Mouse (Mus musculus) limb, embryonic 14.5 days (tissue): ENCODE data around the gene Tsc22d1. TPM values are rescaled to one million over a fixed set of nuclear protein-coding genes. Genes with fewer than 3 reads are reported as not detected.

Experiments used
- ATAC-seq: fragments of 200-750 bp; cut with Nextera tagmentation; 2 replicates; pipeline ENCODE4 v1.8.0; 2017; ENCODE audit warnings: low read depth, moderate number of reproducible peaks, moderate TSS enrichment; ENCODE audit not compliant: low FRiP score
- DNase-seq: peaks from one replicate; pipeline ENCODE4 v3.0.0-alpha.2; 2015; ENCODE audit warnings: low spot score
- H3K27ac ChIP-seq: fragments of 300-500 bp; sonication (generic); replicated peaks from 2 replicates; pipeline ENCODE4 v1.5.1; 2014; ENCODE audit warnings: low read depth, mild to moderate bottlenecking, low read length, moderate library complexity, mixed read lengths
- H3K27me3 ChIP-seq: fragments of 300-500 bp; sonication (generic); 2 replicates; pipeline ENCODE4 v1.6.1; 2014; ENCODE audit warnings: low read length, mixed read lengths; ENCODE audit not compliant: control insufficient read depth, insufficient read depth
- H3K36me3 ChIP-seq: fragments of 300-500 bp; sonication (generic); 2 replicates; pipeline ENCODE4 v1.6.1; 2014; ENCODE audit warnings: mild to moderate bottlenecking, low read length, moderate library complexity, mixed read lengths; ENCODE audit not compliant: control insufficient read depth, insufficient read depth
- H3K4me1 ChIP-seq: fragments of 300-500 bp; sonication (generic); 2 replicates; pipeline ENCODE4 v1.6.1; 2014; ENCODE audit warnings: antibody characterized with exemption, low read length, mixed read lengths; ENCODE audit not compliant: control insufficient read depth, insufficient read depth
- H3K4me2 ChIP-seq: fragments of 300-500 bp; sonication (generic); replicated peaks from 2 replicates; pipeline ENCODE4 v1.6.1; 2014; ENCODE audit warnings: low read depth, mild to moderate bottlenecking, low read length, moderate library complexity; ENCODE audit not compliant: severe bottlenecking
- H3K4me3 ChIP-seq: fragments of 300-500 bp; sonication (generic); replicated peaks from 2 replicates; pipeline ENCODE4 v1.5.1; 2014; ENCODE audit warnings: low read length
- H3K9ac ChIP-seq: fragments of 300-500 bp; sonication (generic); 2 replicates; pipeline ENCODE4 v1.6.1; 2014; ENCODE audit warnings: mild to moderate bottlenecking, low read depth, low read length, moderate library complexity; ENCODE audit not compliant: severe bottlenecking
- H3K9me3 ChIP-seq: fragments of 300-500 bp; sonication (generic); 2 replicates; pipeline ENCODE4 v1.6.1; 2016; ENCODE audit warnings: low read length; ENCODE audit not compliant: control insufficient read depth
- POLR2A ChIP-seq: fragments of 200-500 bp; IDR thresholded peaks from 2 replicates; pipeline ENCODE4 v1.8.0; 2012; ENCODE audit warnings: inconsistent platforms, mild to moderate bottlenecking, moderate library complexity, borderline replicate concordance; ENCODE audit not compliant: insufficient read depth, insufficient read length; ENCODE audit errors: extremely low read depth
- WGBS: fragments of 180-500 bp; shearing (Covaris S2); extraction: QIAGEN DNeasy Blood & Tissue Kit; methylation state at CpG from one replicate; pipeline ENCODE4 v1.1.7; 2014; 5-methylcytosine and 5-hydroxymethylcytosine counted together
- polyA plus RNA-seq, 2 experiments: library from polyadenylated mRNA; depleted of rRNA in 1 of 2; stranded (reverse) in 1 of 2; unstranded in 1 of 2; fragments of >200 nt; fragmentation: Nextera tagmentation in 1 of 2; extraction: Ambion mirVana in 1 of 2; gene quantifications; 2 replicates each; pipeline versions ENCODE4 v1.2.1 to v1.2.3; 2012 to 2014

Tsc22d1 gene
- polyA plus RNA-seq, 2 experiments: 506 to 686 TPM

GRCm38 (mm10) chr14:76541341-76541740, 126.6 kb downstream of the Tsc22d1 start:
- no peak for TF ChIP-seq POLR2A
- no peak for ATAC-seq
- H3K4me2 ChIP-seq: no peak overlapping the region
- H3K27me3 ChIP-seq: no peaks in the 10 kb centered on the region
- no peaks in the 10 kb centered on the region for H3K36me3 ChIP-seq
- no peaks in the 10 kb centered on the region for H3K4me1 ChIP-seq
- no peak overlapping the region for H3K9ac ChIP-seq
- no peak for DNase-seq
- WGBS: 75% methylated on average over 2 of the region's 2 CpGs
- H3K27ac ChIP-seq: no peak overlapping the region
- H3K4me3 ChIP-seq: no peak overlapping the region
- no peaks in the 10 kb centered on the region for H3K9me3 ChIP-seq

GRCm38 (mm10) chr14:76544136-76544535, 129.4 kb downstream of the Tsc22d1 start:
- Histone ChIP-seq H3K4me3 (no peak overlapping the region), H3K9ac (no peak overlapping the region), H3K4me1 (no peaks in the 10 kb centered on the region), H3K4me2 (no peak overlapping the region), H3K9me3 (no peaks in the 10 kb centered on the region), H3K36me3 (no peaks in the 10 kb centered on the region), H3K27ac (no peak overlapping the region), H3K27me3 (no peaks in the 10 kb centered on the region)
- DNase-seq: no peak
- TF ChIP-seq POLR2A: no peak
- 81% methylated on average over 6 of the region's 6 CpGs for WGBS
- ATAC-seq: no peak

DNA sequence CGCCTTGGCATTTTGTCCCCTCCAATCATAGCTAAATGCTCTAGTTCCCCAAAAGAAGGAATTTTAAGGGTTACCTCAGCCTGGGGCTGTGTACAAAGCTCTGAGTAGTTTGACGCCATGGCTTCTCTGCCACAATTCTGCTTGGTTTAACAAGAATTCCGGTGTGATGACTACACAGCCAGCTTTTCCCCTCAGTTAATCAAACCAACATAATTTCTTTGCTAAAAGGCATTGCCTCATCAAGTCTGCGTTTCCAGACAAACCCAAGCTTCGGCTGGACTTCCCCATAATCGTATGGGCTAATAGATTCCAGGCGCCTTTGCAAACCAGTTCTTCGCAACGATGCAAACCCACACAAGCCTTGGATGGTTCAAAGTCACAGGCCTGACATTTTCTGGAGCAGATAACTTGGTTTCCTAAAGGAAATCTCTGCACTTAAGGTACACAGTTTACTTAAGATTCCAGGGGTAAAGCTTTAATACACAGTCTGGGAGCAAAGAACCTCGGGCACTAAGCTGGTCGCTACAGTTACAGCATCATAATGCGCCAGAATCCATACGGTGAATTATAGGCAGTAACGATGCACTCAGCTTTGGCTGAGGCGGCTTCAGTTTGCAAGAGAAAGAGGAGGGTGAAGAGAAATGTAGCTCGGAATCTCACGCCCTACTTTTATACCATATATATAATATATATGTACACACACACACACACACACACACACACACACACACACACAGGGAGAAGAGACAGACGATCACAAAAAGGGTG, 140.7 kb downstream of the Tsc22d1 start:
- peak overlapping the region; percentile 91 for H3K4me2 ChIP-seq
- peak overlapping the region; percentile 66 for H3K4me3 ChIP-seq
- H3K9ac ChIP-seq: peak overlapping the region; percentile 81
- H3K36me3 ChIP-seq: no peaks in the 10 kb centered on the region
- whole genome bisulfite sequencing: 22% methylated on average over 18 of the region's 18 CpGs
- H3K4me1 ChIP-seq: peaks cover 27% of the 10 kb centered on the region
- H3K9me3 ChIP-seq: no peaks in the 10 kb centered on the region
- H3K27ac ChIP-seq: peak overlapping the region; percentile 91
- TF ChIP-seq POLR2A: 0 out of 2 replicates have a peak, but pooled peaks have one; percentile 24
- ATAC-seq: peak; percentile 64
- DNase-seq: peak; percentile 75
- H3K27me3 ChIP-seq: no peaks in the 10 kb centered on the region

DNA sequence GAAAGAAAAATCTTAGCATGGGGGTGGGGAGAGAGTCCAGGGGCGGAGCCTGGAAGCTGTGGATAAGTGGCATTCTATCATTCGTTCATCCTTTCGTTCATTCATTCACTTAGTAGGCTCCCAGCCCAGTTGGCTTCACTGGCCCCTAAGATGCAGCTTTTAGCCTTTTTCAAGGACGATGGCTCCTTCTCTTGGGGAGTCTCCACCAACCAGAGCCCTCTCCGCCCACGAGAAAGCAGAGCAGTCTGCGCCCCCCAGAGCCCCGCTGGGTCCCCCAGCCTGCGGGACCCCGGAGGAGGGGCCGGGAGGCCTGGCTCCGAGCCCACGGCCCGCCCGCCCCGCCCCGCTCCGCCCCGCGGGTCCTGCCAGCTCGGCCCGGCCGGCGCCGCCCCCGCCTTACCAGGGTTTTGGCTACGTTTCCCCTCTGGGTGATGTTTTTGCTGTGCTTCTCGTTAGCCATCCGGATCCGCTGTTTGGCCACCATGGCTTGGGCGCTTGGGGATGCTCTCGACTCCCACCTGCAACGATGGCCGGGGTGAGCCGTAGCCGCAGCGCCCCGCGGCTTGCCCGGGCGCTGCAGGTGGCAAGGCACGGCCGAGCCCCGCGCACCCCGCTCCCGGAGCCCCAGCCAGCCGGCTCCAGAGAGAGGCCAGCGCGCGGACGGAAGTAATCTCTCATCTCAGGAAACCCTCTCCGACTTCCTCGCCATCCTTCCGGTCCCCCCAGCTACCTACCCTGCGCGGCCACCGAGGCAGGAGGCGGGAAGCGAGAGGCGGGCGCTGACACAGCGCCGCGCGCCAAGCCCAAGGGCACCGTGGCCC, 141.5 kb downstream of the Tsc22d1 start:
- H3K9me3 ChIP-seq: no peaks in the 10 kb centered on the region
- peak overlapping the region; percentile 66 for H3K4me3 ChIP-seq
- H3K27me3 ChIP-seq: no peaks in the 10 kb centered on the region
- peak overlapping the region; percentile 91 for H3K27ac ChIP-seq
- ATAC-seq (peak; percentile 79), DNase-seq (peak; percentile 73)
- peak overlapping the region; percentile 91 for H3K4me2 ChIP-seq
- peak overlapping the region; percentile 81 for H3K9ac ChIP-seq
- TF ChIP-seq POLR2A: 0 out of 2 replicates have a peak, but pooled peaks have one; percentile 10
- no peaks in the 10 kb centered on the region for H3K36me3 ChIP-seq
- WGBS: 2% methylated on average over 53 of the region's 67 CpGs
- H3K4me1 ChIP-seq: peaks cover 31% of the 10 kb centered on the region

- no peaks in the 10 kb centered on the region for H3K36me3 ChIP-seq
- 8% methylated on average over 17 of the region's 17 CpGs for WGBS
- no peak for ATAC-seq
- H3K4me1 ChIP-seq: peaks cover 31% of the 10 kb centered on the region
- H3K27me3 ChIP-seq: no peaks in the 10 kb centered on the region
- DNase-seq: no peak
- no peak for TF ChIP-seq POLR2A
- H3K27ac ChIP-seq: peak within 1 kb of the TSS; percentile 91
- H3K9ac ChIP-seq: peak within 1 kb of the TSS; percentile 81
- peak within 1 kb of the TSS; percentile 91 for H3K4me2 ChIP-seq
- peak within 1 kb of the TSS; percentile 66 for H3K4me3 ChIP-seq
- H3K9me3 ChIP-seq: no peaks in the 10 kb centered on the region
Observed at GRCm38 (mm10) chr14:76556852-76557208, 142.1 kb downstream of the Tsc22d1 start, which contains the start of gene Serp2. Gene Serp2, minus strand, starts transcription at chr14:76556889.

Other genes with a start within 250 kb of the Tsc22d1 start
- 12.7 and 14.7 TPM in 2 replicates for gene Serp2, start 141.9 kb downstream of the Tsc22d1 start, polyA plus RNA-seq (2012; rRNA removed)
- gene Serp2, start 141.9 kb downstream of the Tsc22d1 start, polyA plus RNA-seq (2014; fragmentation: Nextera tagmentation; extraction: Ambion mirVana): 14.3 and 14.4 TPM in 2 replicates